Mouse (Mus musculus) brain, embryonic 14.5 days (tissue): ENCODE measurements around the gene Fmr1.

ENCODE experiments used
- CTCF ChIP-seq: fragments of 200-500 bp; IDR thresholded peaks from 2 replicates; pipeline ENCODE4 v1.5.1; 2012; ENCODE audit warnings: inconsistent platforms, mild to moderate bottlenecking, moderate library complexity, borderline replicate concordance; ENCODE audit not compliant: insufficient read depth, insufficient read length; ENCODE audit errors: extremely low read depth
- POLR2A ChIP-seq: fragments of 200-500 bp; IDR thresholded peaks from 2 replicates; pipeline ENCODE4 v1.6.1; 2012; ENCODE audit warnings: mild to moderate bottlenecking, inconsistent platforms, borderline replicate concordance; ENCODE audit not compliant: poor library complexity, insufficient read depth, insufficient read length, severe bottlenecking; ENCODE audit errors: extremely low read depth

DNA sequence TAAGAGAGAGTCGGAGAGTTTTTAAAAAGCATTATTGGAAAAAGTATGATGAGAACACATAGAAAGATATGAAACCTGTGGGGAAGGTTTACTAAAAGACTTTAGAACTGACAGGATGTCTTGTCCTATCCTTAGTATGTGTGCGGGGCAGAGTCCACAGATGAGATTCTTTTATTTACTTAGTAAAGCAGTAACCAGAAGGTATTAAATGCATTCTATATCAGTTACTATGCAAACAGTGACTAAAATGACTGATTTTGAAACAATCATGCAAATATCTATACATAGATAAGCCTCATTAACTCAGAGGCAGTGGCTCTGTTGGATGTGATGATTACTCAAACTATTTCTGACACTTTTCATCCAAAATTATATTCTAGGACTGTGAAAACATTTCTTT lies 6.4 kb downstream of the Fmr1 start:
- no peak for TF ChIP-seq POLR2A
- TF ChIP-seq CTCF: no peak
